Mouse (Mus musculus): ENCODE results near the gene Hdlbp. TPM values are rescaled to one million over a fixed set of nuclear protein-coding genes. Genes with fewer than 3 reads are reported as not detected.

Hdlbp gene
- polyA plus RNA-seq, 1 experiment from 2014 or later: 117 TPM

DNA sequence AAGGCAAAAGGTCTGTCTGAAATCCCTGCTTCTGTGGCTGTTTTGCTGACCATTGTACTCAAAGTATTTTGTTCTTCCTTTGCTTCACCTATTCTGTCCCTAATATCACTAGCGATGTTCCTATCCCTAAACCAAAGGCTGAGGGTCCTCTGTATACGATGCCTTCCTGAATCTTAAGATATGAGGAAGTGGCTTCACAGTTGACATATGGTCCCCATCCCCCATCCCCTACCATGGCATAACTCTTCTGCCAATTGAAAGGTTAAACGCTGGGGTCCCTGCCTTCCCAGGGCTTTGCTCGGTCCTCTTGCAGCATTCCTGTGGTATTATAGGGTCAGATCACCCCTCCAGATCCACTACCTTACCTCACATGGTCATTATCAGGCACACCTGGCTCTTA is 75.2 kb downstream of the Hdlbp start:
- 89% methylated on average over 4 of the region's 4 CpGs for WGBS
- Histone ChIP-seq H3K27me3 (ENCODE audit: control insufficient read depth, insufficient read depth, low read length) (no peaks in the 10 kb centered on the region), H3K4me2 (replicated peaks; ENCODE audit: low read depth, low read length) (no peak overlapping the region), H3K9me3 (ENCODE audit: control insufficient read depth, low read length) (no peaks in the 10 kb centered on the region), H3K9ac (ENCODE audit: low read depth, low read length) (no peak overlapping the region), H3K27ac (ENCODE audit: low read depth, low read length) (no peak overlapping the region), H3K4me3 (ENCODE audit: low read depth, low read length) (no peak overlapping the region), H3K36me3 (ENCODE audit: control insufficient read depth, insufficient read depth, low read length) (peaks cover 8% of the 10 kb centered on the region; the same call in 1 of the 2 replicates), H3K4me1 (replicated peaks; ENCODE audit: control insufficient read depth, insufficient read depth, low read length) (no peaks in the 10 kb centered on the region)
- DNase-seq (ENCODE audit: low spot score) (no peak), ATAC-seq (ENCODE audit: low FRiP score) (no peak)

- no peaks in the 10 kb centered on the region for H3K9me3 ChIP-seq (ENCODE audit: control insufficient read depth, low read length)
- no peaks in the 10 kb centered on the region for H3K4me1 ChIP-seq (replicated peaks; ENCODE audit: control insufficient read depth, insufficient read depth, low read length)
- H3K27me3 ChIP-seq (ENCODE audit: control insufficient read depth, insufficient read depth, low read length): no peaks in the 10 kb centered on the region
- DNase-seq (ENCODE audit: low spot score) (peak; percentile 19), ATAC-seq (ENCODE audit: low FRiP score) (no peak)
- H3K36me3 ChIP-seq (ENCODE audit: control insufficient read depth, insufficient read depth, low read length): no peaks in the 10 kb centered on the region
- no peak overlapping the region for H3K27ac ChIP-seq (ENCODE audit: low read depth, low read length)
- peak overlapping the region; percentile 6; the same call in 1 of the 2 replicates for H3K4me2 ChIP-seq (replicated peaks; ENCODE audit: low read depth, low read length)
- no peak overlapping the region for H3K9ac ChIP-seq (ENCODE audit: low read depth, low read length)
- no peak overlapping the region for H3K4me3 ChIP-seq (ENCODE audit: low read depth, low read length)
- WGBS: 25% methylated on average over 38 of the region's 38 CpGs
Observed at GRCm38 (mm10) chr1:93401191-93402052, 77.2 kb downstream of the Hdlbp start.

GRCm38 (mm10) chr1:93388906-93389305 is 89.7 kb downstream of the Hdlbp start:
- H3K9me3 ChIP-seq (ENCODE audit: control insufficient read depth, low read length): no peaks in the 10 kb centered on the region
- H3K27ac ChIP-seq (ENCODE audit: low read depth, low read length): no peak overlapping the region
- no peak overlapping the region for H3K9ac ChIP-seq (ENCODE audit: low read depth, low read length)
- ATAC-seq (ENCODE audit: low FRiP score) (no peak), DNase-seq (ENCODE audit: low spot score) (no peak)
- H3K36me3 ChIP-seq (ENCODE audit: control insufficient read depth, insufficient read depth, low read length): no peaks in the 10 kb centered on the region
- H3K4me1 ChIP-seq (replicated peaks; ENCODE audit: control insufficient read depth, insufficient read depth, low read length): no peaks in the 10 kb centered on the region
- no peak overlapping the region for H3K4me2 ChIP-seq (replicated peaks; ENCODE audit: low read depth, low read length)
- H3K27me3 ChIP-seq (ENCODE audit: control insufficient read depth, insufficient read depth, low read length): no peaks in the 10 kb centered on the region
- WGBS: 64% methylated on average over 2 of the region's 2 CpGs
- no peak overlapping the region for H3K4me3 ChIP-seq (ENCODE audit: low read depth, low read length)

- Histone ChIP-seq H3K4me1 (replicated peaks; ENCODE audit: control insufficient read depth, insufficient read depth, low read length) (no peaks in the 10 kb centered on the region), H3K27me3 (ENCODE audit: control insufficient read depth, insufficient read depth, low read length) (no peaks in the 10 kb centered on the region), H3K9me3 (ENCODE audit: control insufficient read depth, low read length) (no peaks in the 10 kb centered on the region), H3K4me2 (replicated peaks; ENCODE audit: low read depth, low read length) (no peak overlapping the region), H3K27ac (ENCODE audit: low read depth, low read length) (no peak overlapping the region), H3K36me3 (ENCODE audit: control insufficient read depth, insufficient read depth, low read length) (no peaks in the 10 kb centered on the region), H3K4me3 (ENCODE audit: low read depth, low read length) (no peak overlapping the region), H3K9ac (ENCODE audit: low read depth, low read length) (no peak overlapping the region)
- DNase-seq (ENCODE audit: low spot score) (no peak), ATAC-seq (ENCODE audit: low FRiP score) (no peak)
- 72% methylated on average over 2 of the region's 2 CpGs for WGBS
Observed at GRCm38 (mm10) chr1:93387198-93387597, 91.4 kb downstream of the Hdlbp start.

DNA sequence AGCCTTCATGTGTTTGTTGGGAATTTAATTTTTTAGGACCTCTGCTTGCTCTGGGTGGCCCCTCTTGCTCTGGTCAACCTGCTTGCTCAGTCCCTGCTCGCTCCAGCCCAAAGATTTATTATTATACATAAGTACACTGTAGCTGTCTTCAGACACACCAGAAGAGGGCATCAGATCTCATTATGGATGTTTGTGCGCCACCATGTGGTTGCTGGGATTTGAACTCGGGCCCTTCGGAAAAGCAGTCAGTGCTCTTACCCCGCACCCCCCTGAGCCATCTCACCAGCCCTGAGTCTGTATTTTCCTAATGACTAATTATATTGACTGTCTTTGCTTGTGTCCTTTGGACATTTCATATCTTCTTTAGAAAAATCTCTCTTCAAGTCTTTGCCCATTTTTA is 99.5 kb downstream of the Hdlbp start:
- H3K4me2 ChIP-seq (replicated peaks; ENCODE audit: low read depth, low read length): no peak overlapping the region
- H3K4me1 ChIP-seq (replicated peaks; ENCODE audit: control insufficient read depth, insufficient read depth, low read length): no peaks in the 10 kb centered on the region
- ATAC-seq (ENCODE audit: low FRiP score) (no peak), DNase-seq (ENCODE audit: low spot score) (no peak)
- H3K9me3 ChIP-seq (ENCODE audit: control insufficient read depth, low read length): no peaks in the 10 kb centered on the region
- H3K27me3 ChIP-seq (ENCODE audit: control insufficient read depth, insufficient read depth, low read length): no peaks in the 10 kb centered on the region
- no peak overlapping the region for H3K4me3 ChIP-seq (ENCODE audit: low read depth, low read length)
- WGBS: 82% methylated on average over 5 of the region's 5 CpGs
- no peaks in the 10 kb centered on the region for H3K36me3 ChIP-seq (ENCODE audit: control insufficient read depth, insufficient read depth, low read length)
- H3K27ac ChIP-seq (ENCODE audit: low read depth, low read length): no peak overlapping the region
- no peak overlapping the region for H3K9ac ChIP-seq (ENCODE audit: low read depth, low read length)

- Histone ChIP-seq H3K9me3 (ENCODE audit: control insufficient read depth, low read length) (no peaks in the 10 kb centered on the region), H3K9ac (ENCODE audit: low read depth, low read length) (no peak overlapping the region), H3K4me3 (ENCODE audit: low read depth, low read length) (no peak overlapping the region), H3K36me3 (ENCODE audit: control insufficient read depth, insufficient read depth, low read length) (no peaks in the 10 kb centered on the region), H3K27ac (ENCODE audit: low read depth, low read length) (no peak overlapping the region), H3K4me1 (replicated peaks; ENCODE audit: control insufficient read depth, insufficient read depth, low read length) (no peaks in the 10 kb centered on the region), H3K27me3 (ENCODE audit: control insufficient read depth, insufficient read depth, low read length) (no peaks in the 10 kb centered on the region), H3K4me2 (replicated peaks; ENCODE audit: low read depth, low read length) (no peak overlapping the region)
- no peak for ATAC-seq (ENCODE audit: low FRiP score)
- WGBS: 77% methylated on average over 5 of the region's 5 CpGs
- no peak for DNase-seq (ENCODE audit: low spot score)
Observed at GRCm38 (mm10) chr1:93377307-93377706, 101.3 kb downstream of the Hdlbp start.

DNA sequence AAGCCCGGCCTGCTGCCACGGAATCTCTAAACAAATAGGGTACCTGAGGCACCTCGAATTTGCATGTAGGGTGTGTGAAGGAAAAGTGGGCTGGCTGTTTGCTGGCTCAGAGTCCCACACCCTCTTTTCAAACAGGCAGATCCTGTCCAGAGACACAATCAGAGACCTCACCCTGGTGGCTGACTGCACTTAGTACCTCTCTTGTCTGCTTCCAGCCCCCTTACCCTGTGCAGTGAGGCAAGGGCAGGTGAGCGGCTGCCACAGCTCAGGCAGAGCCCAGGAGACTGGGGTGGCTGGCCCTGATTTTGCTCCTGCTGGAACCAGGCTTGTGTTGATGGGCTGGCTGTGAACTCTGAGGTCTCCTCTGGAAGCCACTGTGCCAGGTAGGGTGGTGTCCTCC is 105.0 kb downstream of the Hdlbp start, which contains the start of gene Ano7:
Gene Ano7 (plus strand): TSS at position 266 of the 400 bp plus-strand sequence.
- Histone ChIP-seq H3K9ac (ENCODE audit: low read depth, low read length) (no peak within 1 kb of the TSS), H3K36me3 (ENCODE audit: control insufficient read depth, insufficient read depth, low read length) (no peaks in the 10 kb centered on the region), H3K4me2 (replicated peaks; ENCODE audit: low read depth, low read length) (no peak within 1 kb of the TSS), H3K9me3 (ENCODE audit: control insufficient read depth, low read length) (no peaks in the 10 kb centered on the region), H3K4me1 (replicated peaks; ENCODE audit: control insufficient read depth, insufficient read depth, low read length) (no peaks in the 10 kb centered on the region), H3K27me3 (ENCODE audit: control insufficient read depth, insufficient read depth, low read length) (no peaks in the 10 kb centered on the region), H3K27ac (ENCODE audit: low read depth, low read length) (no peak within 1 kb of the TSS), H3K4me3 (ENCODE audit: low read depth, low read length) (no peak within 1 kb of the TSS)
- ATAC-seq (ENCODE audit: low FRiP score): no peak
- WGBS: 82% methylated on average over 4 of the region's 4 CpGs
- no peak for DNase-seq (ENCODE audit: low spot score)

DNA sequence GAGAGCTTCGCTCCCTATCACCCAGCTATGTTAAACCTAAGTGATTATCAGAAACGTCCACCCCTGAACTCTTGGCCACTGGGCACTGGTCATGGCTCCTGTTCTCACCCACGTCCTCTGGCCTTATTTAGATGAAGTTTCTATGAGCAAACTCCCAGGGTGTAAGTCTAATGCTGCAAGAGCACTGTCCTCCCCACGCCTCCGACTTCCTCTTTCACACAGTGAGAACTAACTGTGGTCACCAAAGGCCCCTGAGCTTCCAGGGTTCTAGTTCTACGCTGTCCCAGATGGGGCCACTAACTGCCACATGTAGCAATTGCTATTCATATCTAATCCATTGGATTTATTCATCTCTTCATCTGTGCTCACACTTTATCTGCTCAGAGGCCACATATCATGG is 113.0 kb downstream of the Hdlbp start:
- Histone ChIP-seq H3K4me1 (replicated peaks; ENCODE audit: control insufficient read depth, insufficient read depth, low read length) (no peaks in the 10 kb centered on the region), H3K4me3 (ENCODE audit: low read depth, low read length) (no peak overlapping the region), H3K4me2 (replicated peaks; ENCODE audit: low read depth, low read length) (no peak overlapping the region), H3K9me3 (ENCODE audit: control insufficient read depth, low read length) (no peaks in the 10 kb centered on the region), H3K9ac (ENCODE audit: low read depth, low read length) (no peak overlapping the region), H3K27ac (ENCODE audit: low read depth, low read length) (no peak overlapping the region), H3K36me3 (ENCODE audit: control insufficient read depth, insufficient read depth, low read length) (peaks cover 5% of the 10 kb centered on the region), H3K27me3 (ENCODE audit: control insufficient read depth, insufficient read depth, low read length) (no peaks in the 10 kb centered on the region)
- WGBS: 91% methylated on average over 6 of the region's 6 CpGs
- ATAC-seq (ENCODE audit: low FRiP score) (no peak), DNase-seq (ENCODE audit: low spot score) (no peak)

DNA sequence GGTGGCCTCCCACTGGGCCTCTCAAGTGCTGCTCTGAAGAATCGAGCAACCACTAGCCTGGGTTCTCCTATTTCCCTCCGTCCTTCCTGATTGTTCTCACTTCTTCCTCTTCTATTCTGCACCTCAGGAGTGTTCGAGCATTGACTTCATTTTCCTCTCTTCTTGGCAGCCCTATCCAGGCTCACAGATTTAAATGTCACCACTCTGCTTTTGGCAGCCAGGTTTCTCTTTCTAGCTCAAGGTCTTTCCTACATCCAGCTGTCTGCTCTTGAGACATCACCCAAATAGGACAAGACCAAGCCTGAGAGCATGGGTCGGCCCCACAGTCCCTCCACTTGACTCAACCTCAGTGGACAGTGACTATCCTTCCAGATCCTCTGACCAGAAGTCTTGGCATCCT is 116.0 kb downstream of the Hdlbp start:
- Histone ChIP-seq H3K4me1 (replicated peaks; ENCODE audit: control insufficient read depth, insufficient read depth, low read length) (no peaks in the 10 kb centered on the region), H3K4me2 (replicated peaks; ENCODE audit: low read depth, low read length) (no peak overlapping the region), H3K36me3 (ENCODE audit: control insufficient read depth, insufficient read depth, low read length) (peaks cover 5% of the 10 kb centered on the region), H3K27me3 (ENCODE audit: control insufficient read depth, insufficient read depth, low read length) (no peaks in the 10 kb centered on the region), H3K9me3 (ENCODE audit: control insufficient read depth, low read length) (no peaks in the 10 kb centered on the region), H3K4me3 (ENCODE audit: low read depth, low read length) (no peak overlapping the region), H3K27ac (ENCODE audit: low read depth, low read length) (no peak overlapping the region), H3K9ac (ENCODE audit: low read depth, low read length) (no peak overlapping the region)
- ATAC-seq (ENCODE audit: low FRiP score) (no peak), DNase-seq (ENCODE audit: low spot score) (no peak)
- WGBS: 84% methylated on average over 4 of the region's 4 CpGs
